Mouse (Mus musculus): ENCODE data around the gene Fam172a. TPM values are rescaled to one million over a fixed set of nuclear protein-coding genes. Genes with fewer than 3 reads are reported as not detected.

Fam172a gene
- polyA plus RNA-seq, 1 experiment from 2014 or later = 41.6 TPM

GRCm38 (mm10) chr13:78215223-78215622 lies 513.4 kb downstream of the Fam172a start:
- H3K27ac ChIP-seq (replicated peaks) = no peak overlapping the region
- 33% methylated on average over 2 of the region's 2 CpGs for WGBS
- H3K4me3 ChIP-seq = no peak overlapping the region
- peaks cover 27% of the 10 kb centered on the region for H3K4me1 ChIP-seq
- 0 out of 2 replicates have a peak, but pooled peaks cover 4% of the 10 kb centered on the region for H3K36me3 ChIP-seq
- H3K4me2 ChIP-seq (replicated peaks) = no peak overlapping the region
- peaks cover 16% of the 10 kb centered on the region; the same call in 1 of the 2 replicates for H3K27me3 ChIP-seq
- H3K9ac ChIP-seq (replicated peaks) = no peak overlapping the region
- ATAC-seq (ENCODE audit: low FRiP score, low read depth) = no peak
- H3K9me3 ChIP-seq = no peaks in the 10 kb centered on the region
